Mouse (Mus musculus) CH12F3 (cell line): Measurements from ENCODE around the gene Apobec3.
"Not testable (repeated sequence)": the region's sequence is repeated elsewhere in the genome, so short reads cannot be mapped to it uniquely, and the experiment has no call there.

Experiments used
- in situ Hi-C: fragments of 300-500 bp; cut with MboI; formaldehyde crosslinking; loops from 2 replicates; pipeline ENCODE4 v1.14.3; 2020; ENCODE audit warnings: low sequenced_read_pairs

The Apobec3 gene

GRCm38 (mm10) chr15:79926856-79927416 is 35.5 kb downstream of the Apobec3 start:
- in situ Hi-C loops: no loop called here

GRCm38 (mm10) chr15:79927637-79928122 is 36.2 kb downstream of the Apobec3 start:
- in situ Hi-C loops: no loop called here

DNA sequence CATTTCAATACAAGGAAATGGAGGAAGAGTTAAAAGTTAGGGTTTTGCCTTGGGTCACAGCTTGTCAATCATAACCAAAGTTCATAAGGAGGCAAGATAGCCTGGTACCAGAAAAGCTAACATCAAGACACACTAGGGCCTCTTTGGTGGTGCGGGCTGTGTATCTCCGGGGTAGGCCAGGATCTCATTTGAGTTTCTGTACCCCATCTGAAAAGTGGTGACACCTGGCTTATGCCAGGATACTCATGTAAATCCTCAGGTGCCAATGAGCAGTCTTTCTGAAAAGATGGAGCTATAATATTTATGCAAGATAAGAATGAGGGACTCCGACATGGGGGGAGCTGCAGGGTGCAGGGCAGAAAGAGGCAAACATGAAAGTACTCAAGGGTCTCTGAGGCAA is 36.9 kb downstream of the Apobec3 start:
- in situ Hi-C loops: no loop called here

GRCm38 (mm10) chr15:79928736-79929135 is 37.3 kb downstream of the Apobec3 start:
- in situ Hi-C loops: no loop called here

DNA sequence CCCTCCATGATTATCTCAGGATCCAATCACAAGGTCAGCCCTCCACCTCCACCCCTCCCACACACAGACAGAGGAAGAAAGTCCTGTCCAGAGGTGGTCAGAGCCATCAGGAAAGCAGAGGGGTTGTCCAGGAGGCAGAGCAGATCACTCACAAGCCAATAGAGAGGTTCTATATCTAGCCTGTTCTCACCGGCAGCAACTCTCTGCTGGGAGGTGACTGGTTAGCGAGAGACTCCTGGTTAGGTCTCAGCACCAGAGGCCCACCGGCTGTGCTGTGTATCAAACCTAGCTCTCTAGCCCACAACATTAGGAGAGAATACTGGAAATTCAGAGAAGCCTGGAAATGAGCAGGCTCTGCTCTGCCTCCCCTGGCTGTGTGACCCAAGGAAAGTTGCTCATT is 38.3 kb downstream of the Apobec3 start:
- in situ Hi-C loops: no loop called here

DNA sequence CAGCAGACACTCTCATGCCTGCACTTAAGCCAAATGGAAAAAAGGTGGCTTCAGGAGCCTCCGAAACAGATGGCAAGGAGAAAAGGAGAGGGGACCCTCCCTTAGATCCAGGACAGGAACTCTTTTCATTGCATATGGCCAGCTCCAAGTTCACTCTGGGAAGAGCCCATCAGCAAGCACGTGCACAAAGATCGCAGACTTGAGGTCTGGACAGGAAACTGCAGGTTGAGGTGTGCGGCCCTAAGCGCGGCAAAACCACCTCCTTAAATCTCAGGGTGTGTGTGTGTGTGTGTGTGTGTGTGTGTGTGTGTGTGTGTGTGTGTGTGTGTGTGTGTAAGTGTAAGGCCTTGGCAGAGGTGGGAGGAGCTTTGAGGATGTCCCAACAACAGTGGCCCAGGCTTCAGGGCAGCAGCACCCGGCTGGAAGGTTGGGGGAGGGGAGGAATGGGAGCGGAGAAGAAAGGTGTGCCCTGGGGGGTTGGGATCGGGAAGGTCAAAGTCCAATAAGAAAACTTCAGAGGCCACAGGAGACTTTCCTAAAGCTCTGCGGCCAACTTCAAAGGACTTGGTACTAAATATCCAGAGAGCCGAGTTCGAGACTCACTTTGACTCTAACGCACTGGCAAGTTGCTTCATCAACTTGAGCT is 40.2 kb downstream of the Apobec3 start:
- in situ Hi-C loops: no loop called here

GRCm38 (mm10) chr15:79932323-79932987 is 41.0 kb downstream of the Apobec3 start:
- in situ Hi-C loops: no loop called here

GRCm38 (mm10) chr15:79933052-79933669 is 41.7 kb downstream of the Apobec3 start:
- in situ Hi-C loops: no loop called here

- in situ Hi-C loops: no loop called here
Observed at GRCm38 (mm10) chr15:79933670-79934514, 42.4 kb downstream of the Apobec3 start.

- in situ Hi-C loops: no loop called here
Observed at GRCm38 (mm10) chr15:79934776-79935175, 43.3 kb downstream of the Apobec3 start.

DNA sequence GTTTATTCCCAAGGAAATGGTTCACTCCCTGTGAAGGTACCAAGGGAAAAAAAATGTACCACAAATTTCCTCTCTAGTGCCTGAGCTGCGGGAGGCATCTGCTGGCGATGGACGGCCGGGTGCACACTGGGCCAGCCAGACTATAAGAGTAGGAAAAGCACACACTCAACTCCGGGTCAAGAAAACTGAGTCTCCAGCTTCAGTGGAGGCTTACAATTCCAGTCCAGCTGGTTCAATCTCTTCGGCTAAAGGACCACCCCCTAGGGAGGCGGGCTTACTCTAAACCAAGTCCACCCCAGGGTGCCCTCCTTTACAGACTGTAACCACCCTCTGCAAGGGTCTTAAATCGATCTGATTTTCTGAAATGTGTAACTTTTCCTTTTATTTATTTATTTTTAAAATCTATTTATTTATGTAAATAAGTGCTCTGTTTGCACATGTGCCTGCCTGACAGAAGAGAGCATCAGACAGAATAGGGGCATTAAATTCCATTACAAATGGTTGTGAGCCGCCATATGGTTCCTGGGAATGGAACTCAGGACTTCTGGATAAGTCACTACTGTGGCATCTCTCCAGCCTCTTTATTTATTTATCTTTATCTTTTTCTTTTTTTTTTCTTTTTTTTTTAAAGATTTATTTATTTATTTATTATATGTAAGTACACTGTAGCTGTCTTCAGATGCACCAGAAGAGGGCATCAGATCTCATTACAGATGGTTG is 44.4 kb downstream of the Apobec3 start:
- in situ Hi-C loops: no loop called here

- in situ Hi-C loops: no loop called here
Observed at GRCm38 (mm10) chr15:79936374-79936751, 44.9 kb downstream of the Apobec3 start.

DNA sequence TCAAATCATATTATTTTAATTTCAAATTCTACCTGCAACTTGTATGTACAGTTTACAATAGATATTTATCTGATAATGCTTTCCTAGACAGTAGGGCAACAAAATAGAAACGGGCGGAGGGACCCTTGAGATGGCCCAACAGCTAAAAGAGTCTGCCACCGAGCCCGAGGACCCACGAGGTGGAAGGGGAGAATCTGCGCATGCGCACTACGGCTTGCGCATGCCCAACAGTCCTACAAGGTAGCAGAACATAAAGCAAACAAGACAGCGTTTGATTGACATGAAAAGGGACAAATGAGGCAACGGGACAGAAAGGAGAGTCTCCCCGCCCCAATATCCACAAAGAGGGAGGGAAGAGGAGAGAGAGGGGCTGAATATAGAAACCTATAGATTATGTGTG is 47.6 kb downstream of the Apobec3 start:
- in situ Hi-C loops: no loop called here

DNA sequence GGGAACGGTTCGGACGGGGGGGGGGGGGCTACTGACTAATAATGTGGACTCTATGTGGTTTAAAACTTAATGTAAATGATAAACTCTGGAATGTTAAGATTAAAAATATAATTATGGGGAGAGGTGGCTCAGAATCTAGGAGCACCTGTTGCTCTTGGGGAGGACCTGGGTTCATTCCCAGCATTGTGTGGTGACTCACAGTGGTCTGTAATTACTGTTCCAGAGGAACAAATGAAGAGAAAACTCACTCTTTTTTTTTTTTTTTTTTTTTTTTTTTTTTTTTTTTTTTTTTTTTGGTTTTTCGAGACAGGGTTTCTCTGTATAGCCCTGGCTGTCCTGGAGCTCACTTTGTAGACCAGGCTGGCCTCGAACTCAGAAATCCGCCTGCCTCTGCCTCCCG is 48.0 kb downstream of the Apobec3 start:
- in situ Hi-C loops: not testable (repeated sequence)

DNA sequence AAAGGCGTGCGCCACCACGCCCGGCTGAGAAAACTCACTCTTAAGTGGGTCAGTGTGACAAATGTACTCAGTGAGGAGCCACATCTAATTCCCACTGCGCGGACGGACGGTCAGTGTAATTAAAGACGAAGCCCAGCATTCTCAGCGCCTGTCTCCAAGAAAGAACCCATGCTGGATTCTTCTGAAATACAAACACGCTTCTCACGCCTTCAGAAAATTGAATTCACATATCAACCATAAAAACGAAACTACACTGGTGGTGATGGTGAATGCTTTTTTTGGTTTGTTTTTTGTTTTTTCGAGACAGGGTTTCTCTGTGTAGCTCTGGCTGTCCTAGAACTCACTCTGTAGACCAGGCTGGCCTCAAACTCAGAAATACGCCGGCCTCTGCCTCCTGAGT is 48.5 kb downstream of the Apobec3 start:
- in situ Hi-C loops: no loop called here

DNA sequence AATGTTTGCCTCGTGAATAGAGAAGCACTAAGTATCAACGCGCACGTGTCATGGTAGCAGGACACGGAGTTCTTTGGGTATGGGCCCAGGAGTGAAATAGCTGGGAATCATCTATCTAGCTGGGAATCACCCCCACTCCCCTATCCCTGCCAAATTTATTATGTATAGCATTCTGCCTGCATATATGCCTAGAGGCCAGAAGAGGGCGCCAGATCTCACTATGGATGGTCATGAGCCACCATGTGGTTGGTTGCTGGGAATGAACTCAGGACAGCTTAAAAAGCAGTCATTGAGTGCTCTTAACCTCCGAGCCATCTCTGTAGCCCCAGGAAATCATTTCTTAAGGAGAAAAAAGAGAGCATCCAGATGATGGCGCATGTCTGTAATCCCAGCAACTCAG is 49.5 kb downstream of the Apobec3 start:
- in situ Hi-C loops: no loop called here

DNA sequence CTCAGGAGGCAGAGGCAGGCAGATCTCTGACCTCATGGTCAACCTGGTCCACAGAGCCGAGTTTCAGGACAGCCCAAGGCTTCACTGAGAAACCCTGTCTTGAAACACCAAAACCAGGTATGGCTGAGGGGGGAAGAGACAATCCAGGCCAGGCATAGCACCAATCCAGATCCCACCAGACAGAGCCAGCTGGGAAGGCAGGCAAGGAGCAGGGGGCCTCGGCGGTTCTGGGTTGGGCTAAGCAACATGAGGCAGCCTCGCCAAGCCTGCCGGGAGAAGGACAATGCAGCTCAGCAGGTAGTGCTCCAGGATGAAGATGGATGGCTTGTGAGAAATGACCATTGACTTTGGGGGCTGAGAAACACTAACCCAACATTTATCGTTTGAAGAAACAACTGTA is 51.1 kb downstream of the Apobec3 start:
- in situ Hi-C loops: no loop called here

- in situ Hi-C loops: no loop called here
Observed at GRCm38 (mm10) chr15:79943584-79943983, 52.1 kb downstream of the Apobec3 start.

DNA sequence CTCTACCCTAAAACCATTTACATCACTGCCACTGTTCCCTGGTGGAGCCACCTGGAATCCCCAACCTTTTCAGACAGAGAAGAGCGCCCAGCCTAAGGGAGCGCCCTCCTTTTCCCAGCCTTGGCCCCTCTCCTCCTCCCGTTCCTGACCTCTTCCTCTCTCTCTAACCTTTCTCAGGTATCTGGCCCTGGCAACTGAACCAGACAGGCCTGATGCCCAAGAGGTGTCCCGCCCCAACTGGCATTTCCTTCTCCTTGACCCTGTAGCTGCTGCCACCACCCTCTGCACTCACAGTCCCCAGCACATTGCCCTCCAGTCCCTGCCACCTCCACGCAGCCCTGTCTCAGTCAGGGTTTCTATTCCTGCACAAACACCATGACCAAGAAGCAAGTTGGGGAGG is 53.5 kb downstream of the Apobec3 start:
- in situ Hi-C loops: loop anchor here (5.0 kb wide), 1 partner anchor 117 kb away; no protein-coding TSS in a partner anchor

- in situ Hi-C loops: loop anchor here (5.0 kb wide), 1 partner anchor 116 kb away; no protein-coding TSS in a partner anchor
Observed at GRCm38 (mm10) chr15:79946022-79946421, 54.6 kb downstream of the Apobec3 start.
